Mouse (Mus musculus): Measurements from ENCODE around the gene Cd63. TPM values are rescaled to one million over a fixed set of nuclear protein-coding genes. Genes with fewer than 3 reads are reported as not detected.

The Cd63 gene
- polyA plus RNA-seq, 1 experiment from 2014 or later = 324 TPM

GRCm38 (mm10) chr10:128947496-128947895 is 46.7 kb downstream of the Cd63 start:
- no peak overlapping the region for H3K27ac ChIP-seq (replicated peaks; ENCODE audit: low read depth, low read length)
- WGBS = 90% methylated on average over 4 of the region's 4 CpGs
- H3K4me3 ChIP-seq (ENCODE audit: low read depth, low read length) = no peak overlapping the region
- no peaks in the 10 kb centered on the region for H3K9me3 ChIP-seq (replicated peaks; ENCODE audit: control insufficient read depth, low read length)
- no peak overlapping the region for H3K4me2 ChIP-seq (ENCODE audit: low read depth, low read length)
- no peak for ATAC-seq (replicated peaks; ENCODE audit: insufficient number of reproducible peaks, low FRiP score, low TSS enrichment, low read depth)
- H3K4me1 ChIP-seq (ENCODE audit: control insufficient read depth, insufficient read depth, low read length) = no peaks in the 10 kb centered on the region
- DNase-seq (ENCODE audit: low spot score) = no peak
- no peak overlapping the region for H3K9ac ChIP-seq (replicated peaks; ENCODE audit: low read length)
- H3K27me3 ChIP-seq (ENCODE audit: control insufficient read depth, insufficient read depth, low read length) = no peaks in the 10 kb centered on the region
- H3K36me3 ChIP-seq (replicated peaks; ENCODE audit: control insufficient read depth, insufficient read depth, low read depth, low read length) = no peaks in the 10 kb centered on the region

- DNase-seq (ENCODE audit: low spot score) = no peak
- Histone ChIP-seq H3K4me3 (ENCODE audit: low read depth, low read length) (no peak overlapping the region), H3K4me1 (ENCODE audit: control insufficient read depth, insufficient read depth, low read length) (no peaks in the 10 kb centered on the region), H3K9me3 (replicated peaks; ENCODE audit: control insufficient read depth, low read length) (no peaks in the 10 kb centered on the region), H3K9ac (replicated peaks; ENCODE audit: low read length) (no peak overlapping the region), H3K36me3 (replicated peaks; ENCODE audit: control insufficient read depth, insufficient read depth, low read depth, low read length) (no peaks in the 10 kb centered on the region), H3K27me3 (ENCODE audit: control insufficient read depth, insufficient read depth, low read length) (no peaks in the 10 kb centered on the region), H3K27ac (replicated peaks; ENCODE audit: low read depth, low read length) (no peak overlapping the region), H3K4me2 (ENCODE audit: low read depth, low read length) (no peak overlapping the region)
- ATAC-seq (replicated peaks; ENCODE audit: insufficient number of reproducible peaks, low FRiP score, low TSS enrichment, low read depth) = no peak
- 67% methylated on average over 16 of the region's 16 CpGs for WGBS
Measured at GRCm38 (mm10) chr10:128950208-128950887, 49.6 kb downstream of the Cd63 start.

- ATAC-seq (replicated peaks; ENCODE audit: insufficient number of reproducible peaks, low FRiP score, low TSS enrichment, low read depth) (no peak), DNase-seq (ENCODE audit: low spot score) (no peak)
- H3K36me3 ChIP-seq (replicated peaks; ENCODE audit: control insufficient read depth, insufficient read depth, low read depth, low read length) = no peaks in the 10 kb centered on the region
- H3K4me3 ChIP-seq (ENCODE audit: low read depth, low read length) = no peak overlapping the region
- H3K4me2 ChIP-seq (ENCODE audit: low read depth, low read length) = no peak overlapping the region
- H3K27me3 ChIP-seq (ENCODE audit: control insufficient read depth, insufficient read depth, low read length) = no peaks in the 10 kb centered on the region
- no peaks in the 10 kb centered on the region for H3K4me1 ChIP-seq (ENCODE audit: control insufficient read depth, insufficient read depth, low read length)
- no peak overlapping the region for H3K27ac ChIP-seq (replicated peaks; ENCODE audit: low read depth, low read length)
- no peaks in the 10 kb centered on the region for H3K9me3 ChIP-seq (replicated peaks; ENCODE audit: control insufficient read depth, low read length)
- WGBS = 76% methylated on average over 10 of the region's 10 CpGs
- no peak overlapping the region for H3K9ac ChIP-seq (replicated peaks; ENCODE audit: low read length)
Measured at GRCm38 (mm10) chr10:128958340-128958739, 57.6 kb downstream of the Cd63 start.

GRCm38 (mm10) chr10:128960142-128960541 is 59.4 kb downstream of the Cd63 start:
- H3K27ac ChIP-seq (replicated peaks; ENCODE audit: low read depth, low read length) = no peak overlapping the region
- no peak overlapping the region for H3K9ac ChIP-seq (replicated peaks; ENCODE audit: low read length)
- H3K4me1 ChIP-seq (ENCODE audit: control insufficient read depth, insufficient read depth, low read length) = no peaks in the 10 kb centered on the region
- DNase-seq (ENCODE audit: low spot score) = no peak
- no peaks in the 10 kb centered on the region for H3K9me3 ChIP-seq (replicated peaks; ENCODE audit: control insufficient read depth, low read length)
- H3K27me3 ChIP-seq (ENCODE audit: control insufficient read depth, insufficient read depth, low read length) = no peaks in the 10 kb centered on the region
- no peak for ATAC-seq (replicated peaks; ENCODE audit: insufficient number of reproducible peaks, low FRiP score, low TSS enrichment, low read depth)
- 81% methylated on average over 4 of the region's 4 CpGs for WGBS
- no peaks in the 10 kb centered on the region for H3K36me3 ChIP-seq (replicated peaks; ENCODE audit: control insufficient read depth, insufficient read depth, low read depth, low read length)
- H3K4me2 ChIP-seq (ENCODE audit: low read depth, low read length) = no peak overlapping the region
- no peak overlapping the region for H3K4me3 ChIP-seq (ENCODE audit: low read depth, low read length)

- no peak within 1 kb of the TSS for H3K4me3 ChIP-seq (ENCODE audit: low read depth, low read length)
- no peak within 1 kb of the TSS for H3K9ac ChIP-seq (replicated peaks; ENCODE audit: low read length)
- H3K27me3 ChIP-seq (ENCODE audit: control insufficient read depth, insufficient read depth, low read length) = no peaks in the 10 kb centered on the region
- H3K27ac ChIP-seq (replicated peaks; ENCODE audit: low read depth, low read length) = no peak within 1 kb of the TSS
- H3K9me3 ChIP-seq (replicated peaks; ENCODE audit: control insufficient read depth, low read length) = no peaks in the 10 kb centered on the region
- H3K36me3 ChIP-seq (replicated peaks; ENCODE audit: control insufficient read depth, insufficient read depth, low read depth, low read length) = no peaks in the 10 kb centered on the region
- ATAC-seq (replicated peaks; ENCODE audit: insufficient number of reproducible peaks, low FRiP score, low TSS enrichment, low read depth) = no peak
- no peaks in the 10 kb centered on the region for H3K4me1 ChIP-seq (ENCODE audit: control insufficient read depth, insufficient read depth, low read length)
- 84% methylated on average over 12 of the region's 12 CpGs for whole genome bisulfite sequencing
- H3K4me2 ChIP-seq (ENCODE audit: low read depth, low read length) = no peak within 1 kb of the TSS
- DNase-seq (ENCODE audit: low spot score) = no peak
Measured at GRCm38 (mm10) chr10:128960590-128961584, 60.1 kb downstream of the Cd63 start, which contains the start of gene Mettl7b. TSS of gene Mettl7b (minus strand) at chr10:128960988.

Other genes starting within 250 kb of the Cd63 start
- 12.2 and 15.1 TPM in 2 replicates for gene Suox, start 226.9 kb upstream of the Cd63 start, polyA plus RNA-seq (2014; fragmentation: Nextera tagmentation; extraction: Ambion mirVana)
- gene Rab5b, start 204.7 kb upstream of the Cd63 start, polyA plus RNA-seq (2014; fragmentation: Nextera tagmentation; extraction: Ambion mirVana) = 71.6 and 74.3 TPM in 2 replicates
- gene Pmel, start 196.8 kb upstream of the Cd63 start, polyA plus RNA-seq (2014; fragmentation: Nextera tagmentation; extraction: Ambion mirVana) = 28.7 and 68.1 TPM in 2 replicates
- 135 and 146 TPM in 2 replicates for gene Cdk2, start 196.0 kb upstream of the Cd63 start, polyA plus RNA-seq (2014; fragmentation: Nextera tagmentation; extraction: Ambion mirVana)
- 5.9 and 8.0 TPM in 2 replicates for gene Dgka, start 156.1 kb upstream of the Cd63 start, polyA plus RNA-seq (2014; fragmentation: Nextera tagmentation; extraction: Ambion mirVana)
- gene Pym1, start 153.1 kb upstream of the Cd63 start, polyA plus RNA-seq (2014; fragmentation: Nextera tagmentation; extraction: Ambion mirVana) = 45.9 TPM in 2 replicates
- 0.21 and 0.24 TPM in 2 replicates for gene Mmp19, start 110.1 kb upstream of the Cd63 start, polyA plus RNA-seq (2014; fragmentation: Nextera tagmentation; extraction: Ambion mirVana)
- gene Dnajc14, start 96.9 kb upstream of the Cd63 start, polyA plus RNA-seq (2014; fragmentation: Nextera tagmentation; extraction: Ambion mirVana) = 33.8 and 35.0 TPM in 2 replicates
- 14.2 and 14.8 TPM in 2 replicates for gene Tmem198b, start 96.6 kb upstream of the Cd63 start, polyA plus RNA-seq (2014; fragmentation: Nextera tagmentation; extraction: Ambion mirVana)
- gene Sarnp, start 83.7 kb upstream of the Cd63 start, polyA plus RNA-seq (2014; fragmentation: Nextera tagmentation; extraction: Ambion mirVana) = 279 and 318 TPM in 2 replicates
- 47.7 and 48.0 TPM in 2 replicates for gene Ormdl2, start 79.3 kb upstream of the Cd63 start, polyA plus RNA-seq (2014; fragmentation: Nextera tagmentation; extraction: Ambion mirVana)
- 10.5 and 10.9 TPM in 2 replicates for gene Gdf11, start 9.3 kb upstream of the Cd63 start, polyA plus RNA-seq (2014; fragmentation: Nextera tagmentation; extraction: Ambion mirVana)
- gene Rdh5, start 21.9 kb downstream of the Cd63 start, polyA plus RNA-seq (2014; fragmentation: Nextera tagmentation; extraction: Ambion mirVana) = 9.2 and 11.4 TPM in 2 replicates
- 196 and 213 TPM in 2 replicates for gene Bloc1s1, start 23.0 kb downstream of the Cd63 start, polyA plus RNA-seq (2014; fragmentation: Nextera tagmentation; extraction: Ambion mirVana)
- 2.3 and 2.7 TPM in 2 replicates for gene Itga7, start 32.8 kb downstream of the Cd63 start, polyA plus RNA-seq (2014; fragmentation: Nextera tagmentation; extraction: Ambion mirVana)
- gene Mettl7b, start 60.0 kb downstream of the Cd63 start, polyA plus RNA-seq (2014; fragmentation: Nextera tagmentation; extraction: Ambion mirVana) = not detected in 2 replicates
- gene Olfr9, start 88.4 kb downstream of the Cd63 start, polyA plus RNA-seq (2014; fragmentation: Nextera tagmentation; extraction: Ambion mirVana) = not detected in 2 replicates
- not detected in 2 replicates for gene Olfr763, start 109.8 kb downstream of the Cd63 start, polyA plus RNA-seq (2014; fragmentation: Nextera tagmentation; extraction: Ambion mirVana)
- not detected in 2 replicates for gene Olfr764-ps1, start 138.9 kb downstream of the Cd63 start, polyA plus RNA-seq (2014; fragmentation: Nextera tagmentation; extraction: Ambion mirVana)
- gene Olfr765, start 149.0 kb downstream of the Cd63 start, polyA plus RNA-seq (2014; fragmentation: Nextera tagmentation; extraction: Ambion mirVana) = not detected in 2 replicates
- not detected in 2 replicates for gene Olfr766-ps1, start 168.0 kb downstream of the Cd63 start, polyA plus RNA-seq (2014; fragmentation: Nextera tagmentation; extraction: Ambion mirVana)
- not detected in 2 replicates for gene Olfr767, start 181.9 kb downstream of the Cd63 start, polyA plus RNA-seq (2014; fragmentation: Nextera tagmentation; extraction: Ambion mirVana)
- not detected in 2 replicates for gene Olfr768, start 198.4 kb downstream of the Cd63 start, polyA plus RNA-seq (2014; fragmentation: Nextera tagmentation; extraction: Ambion mirVana)
- not detected in 2 replicates for gene Olfr769, start 216.9 kb downstream of the Cd63 start, polyA plus RNA-seq (2014; fragmentation: Nextera tagmentation; extraction: Ambion mirVana)
- not detected in 2 replicates for gene Olfr770, start 238.0 kb downstream of the Cd63 start, polyA plus RNA-seq (2014; fragmentation: Nextera tagmentation; extraction: Ambion mirVana)

All from embryonic facial prominence, embryonic 11.5 days (tissue).